Mouse (Mus musculus): ENCODE measurements around the gene Gnao1.

Gene Gnao1

GRCm38 (mm10) chr8:93809686-93810027 lies at the start of gene Gnao1:
Gene Gnao1, plus strand, starts transcription at chr8:93809966.
- DNase-seq = no peak

- no peak for DNase-seq
These were observed 32.2 kb upstream of the Gnao1 start for GRCm38 (mm10) chr8:93777605-93778004.

- no peak for DNase-seq
These were observed 540 bp upstream of the Gnao1 start for GRCm38 (mm10) chr8:93809226-93809625.

GRCm38 (mm10) chr8:93810028-93810858 lies 477 bp downstream of the Gnao1 start:
- peak; percentile 95 for DNase-seq

- no peak for DNase-seq
These were observed 1.3 kb downstream of the Gnao1 start for GRCm38 (mm10) chr8:93810859-93811602.

- no peak for DNase-seq
These were observed 2.1 kb downstream of the Gnao1 start for GRCm38 (mm10) chr8:93811719-93812475.

- no peak for DNase-seq
These were observed 3.0 kb downstream of the Gnao1 start for GRCm38 (mm10) chr8:93812566-93813404.

GRCm38 (mm10) chr8:93813405-93813761 lies 3.6 kb downstream of the Gnao1 start:
- peak; percentile 95 for DNase-seq

GRCm38 (mm10) chr8:93814266-93814665 lies 4.5 kb downstream of the Gnao1 start:
- no peak for DNase-seq

GRCm38 (mm10) chr8:93816226-93816625 lies 6.5 kb downstream of the Gnao1 start:
- no peak for DNase-seq

GRCm38 (mm10) chr8:93817366-93817765 lies 7.6 kb downstream of the Gnao1 start:
- DNase-seq = no peak

- no peak for DNase-seq
These were observed 10.2 kb downstream of the Gnao1 start for GRCm38 (mm10) chr8:93819929-93820328.

- no peak for DNase-seq
These were observed 11.6 kb downstream of the Gnao1 start for GRCm38 (mm10) chr8:93821327-93821726.

GRCm38 (mm10) chr8:93825317-93825716 lies 15.6 kb downstream of the Gnao1 start:
- DNase-seq = no peak

GRCm38 (mm10) chr8:93830626-93831025 lies 20.9 kb downstream of the Gnao1 start:
- no peak for DNase-seq

- DNase-seq = no peak
These were observed 26.0 kb downstream of the Gnao1 start for GRCm38 (mm10) chr8:93835771-93836170.

- no peak for DNase-seq
These were observed 29.3 kb downstream of the Gnao1 start for GRCm38 (mm10) chr8:93839113-93839512.

- no peak for DNase-seq
These were observed 30.7 kb downstream of the Gnao1 start for GRCm38 (mm10) chr8:93840486-93840885.

GRCm38 (mm10) chr8:93840956-93841752 lies 31.4 kb downstream of the Gnao1 start:
- no peak for DNase-seq

- DNase-seq = no peak
These were observed 32.8 kb downstream of the Gnao1 start for GRCm38 (mm10) chr8:93842574-93842973.

- DNase-seq = peak; percentile 51
These were observed 34.2 kb downstream of the Gnao1 start for GRCm38 (mm10) chr8:93843858-93844502.
